Mouse (Mus musculus) spleen, adult 2 months (tissue): ENCODE results near the gene Srcap.

Experiments used
- CTCF ChIP-seq: fragments of 200-500 bp; IDR thresholded peaks from 2 replicates; pipeline ENCODE4 v1.5.1; 2011; ENCODE audit warnings: mild to moderate bottlenecking, inconsistent platforms; ENCODE audit not compliant: insufficient read depth, insufficient read length, insufficient replicate concordance; ENCODE audit errors: extremely low read depth
- POLR2A ChIP-seq: fragments of 200-500 bp; IDR thresholded peaks from 2 replicates; pipeline ENCODE4 v1.6.1; 2011; ENCODE audit warnings: low read depth, low read length, inconsistent platforms

DNA sequence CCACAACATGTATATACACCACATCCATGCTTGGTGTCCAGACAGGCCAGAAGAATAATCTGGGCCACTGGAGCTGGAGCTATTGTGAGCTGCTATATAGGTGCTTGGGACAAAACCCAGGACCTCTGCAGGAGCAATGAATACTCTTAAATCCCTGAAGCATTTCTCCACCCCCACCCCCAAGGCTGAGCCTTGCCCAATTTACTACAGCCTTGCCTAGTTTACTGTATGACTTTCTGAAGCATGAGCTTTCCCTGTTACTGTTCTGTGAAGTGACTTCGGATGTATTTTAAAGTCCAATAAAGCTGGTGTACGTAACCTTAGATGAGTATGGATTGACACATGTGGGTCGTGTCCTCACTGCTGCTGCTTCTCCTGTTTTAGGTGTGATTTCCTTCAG, 2.0 kb downstream of the Srcap start:
- TF ChIP-seq CTCF (no peak), POLR2A (no peak)
